Mouse (Mus musculus) T-helper 2 cell (primary cell): Measurements from ENCODE around the gene Gm20388.

Experiments used
- in situ Hi-C: fragments of 300-600 bp; cut with MboI, MseI; formaldehyde crosslinking; loops from one replicate; pipeline ENCODE4 v1.15.1; 2025; ENCODE audit warnings: high pct_unique_total_duplicates

Gene Gm20388

DNA sequence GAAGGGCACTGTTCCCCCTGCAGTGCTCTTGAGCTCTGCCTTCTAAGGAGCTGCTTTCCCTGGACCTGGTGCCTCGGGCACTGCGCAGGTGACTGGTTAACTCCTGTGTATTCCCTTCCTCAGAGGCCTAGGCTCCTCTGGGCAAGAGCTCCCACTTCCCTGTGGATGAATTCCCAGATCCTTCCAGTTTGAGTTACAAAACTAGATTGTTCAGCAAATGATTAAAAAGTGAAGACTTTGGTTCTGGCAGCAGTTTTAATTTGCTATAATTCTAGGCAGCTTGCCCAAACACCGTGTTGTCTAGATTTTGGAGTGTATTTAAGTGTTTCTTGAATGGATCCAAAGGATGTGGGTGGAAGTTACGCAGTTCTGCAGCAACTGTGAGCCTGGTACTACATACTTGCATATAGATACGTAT is 4341.9 kb downstream of the Gm20388 start:
- in situ Hi-C loops = loop anchor here (25.0 kb wide), 2 partner anchors 1240 to 1310 kb away; partner anchors contain the start of gene Sipa1l2

DNA sequence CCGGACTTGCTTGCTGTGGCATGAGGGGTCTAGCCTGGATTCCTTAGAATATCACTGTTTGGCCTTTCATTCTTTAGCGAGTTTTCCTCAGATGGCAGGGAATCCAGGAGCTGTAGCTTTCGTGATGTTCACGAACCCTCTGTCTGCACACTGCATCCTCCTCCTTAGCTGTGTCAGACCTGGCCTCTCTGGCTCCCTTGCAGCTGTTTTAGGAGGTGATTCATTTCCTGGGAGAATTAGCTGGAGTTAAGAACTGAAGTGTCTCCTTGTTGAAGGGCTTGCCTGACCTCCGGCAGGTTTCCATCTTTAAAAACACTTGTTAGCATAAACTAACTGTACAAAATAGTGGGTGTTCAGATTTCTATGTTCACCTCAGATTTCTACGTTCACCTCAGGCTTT is 4343.3 kb downstream of the Gm20388 start:
- in situ Hi-C loops = loop anchor here (25.0 kb wide), 2 partner anchors 1242 to 1308 kb away; partner anchors contain the start of gene Sipa1l2

DNA sequence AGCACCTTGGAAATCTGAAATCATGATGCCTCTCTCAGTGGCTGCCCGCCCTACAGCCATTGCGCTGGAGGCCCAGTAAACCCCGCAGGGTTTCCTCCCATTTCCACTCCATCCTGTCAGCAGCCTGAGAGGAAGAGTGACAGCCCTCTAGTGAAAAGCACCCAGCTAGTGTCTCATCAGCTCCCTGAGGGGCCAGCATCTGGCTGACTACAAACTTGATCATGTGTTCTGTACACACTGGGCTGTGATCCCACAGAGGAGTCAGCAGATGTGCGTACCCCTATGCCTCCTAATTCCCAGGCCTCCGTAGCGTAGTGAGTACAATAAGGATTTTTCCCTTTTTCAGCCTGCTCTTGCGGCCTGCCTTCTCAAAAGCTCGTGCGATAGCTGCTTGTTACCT is 4346.2 kb downstream of the Gm20388 start:
- in situ Hi-C loops = loop anchor here (25.0 kb wide), 2 partner anchors 1245 to 1305 kb away; partner anchors contain the start of gene Sipa1l2

DNA sequence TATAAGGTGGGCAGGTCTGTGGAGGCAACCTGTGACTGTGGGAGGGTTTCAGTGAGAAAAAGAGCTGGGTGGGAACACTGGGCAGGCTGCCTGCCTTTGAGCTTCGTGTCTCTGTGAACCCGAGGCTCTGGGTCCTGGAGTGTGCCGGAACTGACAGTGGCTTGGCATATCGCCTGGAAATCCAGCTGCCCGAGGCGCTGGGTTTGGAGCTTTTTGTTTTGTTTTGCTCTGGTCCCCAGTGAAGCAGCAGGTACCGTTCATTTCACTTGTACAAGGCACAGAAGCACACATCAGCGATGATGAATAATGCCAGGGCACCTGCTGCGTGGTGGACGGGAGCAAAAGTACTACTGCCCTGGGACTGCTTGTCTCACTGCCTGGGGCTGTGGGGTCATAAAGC is 4346.7 kb downstream of the Gm20388 start:
- in situ Hi-C loops = loop anchor here (25.0 kb wide), 2 partner anchors 1245 to 1305 kb away; partner anchors contain the start of gene Sipa1l2

DNA sequence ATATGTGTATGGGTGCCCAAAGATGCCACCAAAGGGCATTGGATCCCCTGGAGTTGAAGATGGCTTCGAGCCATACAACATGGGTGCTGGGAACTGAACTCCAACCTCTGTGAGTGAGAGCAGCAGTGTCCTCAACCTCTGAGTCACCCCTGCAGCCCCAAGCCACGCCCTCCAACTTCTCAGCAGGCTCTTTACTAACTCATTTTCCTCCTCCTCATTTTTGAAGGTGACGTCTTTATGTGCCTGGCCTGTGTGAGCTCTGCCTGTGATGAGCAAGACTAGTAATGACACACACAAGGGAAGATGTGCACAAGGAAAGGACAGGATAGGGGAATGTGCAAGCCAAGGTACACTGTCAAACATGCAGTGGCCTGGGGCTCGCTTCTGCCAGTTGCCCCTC is 4348.5 kb downstream of the Gm20388 start:
- in situ Hi-C loops = loop anchor here (25.0 kb wide), 2 partner anchors 1247 to 1303 kb away; partner anchors contain the start of gene Sipa1l2

DNA sequence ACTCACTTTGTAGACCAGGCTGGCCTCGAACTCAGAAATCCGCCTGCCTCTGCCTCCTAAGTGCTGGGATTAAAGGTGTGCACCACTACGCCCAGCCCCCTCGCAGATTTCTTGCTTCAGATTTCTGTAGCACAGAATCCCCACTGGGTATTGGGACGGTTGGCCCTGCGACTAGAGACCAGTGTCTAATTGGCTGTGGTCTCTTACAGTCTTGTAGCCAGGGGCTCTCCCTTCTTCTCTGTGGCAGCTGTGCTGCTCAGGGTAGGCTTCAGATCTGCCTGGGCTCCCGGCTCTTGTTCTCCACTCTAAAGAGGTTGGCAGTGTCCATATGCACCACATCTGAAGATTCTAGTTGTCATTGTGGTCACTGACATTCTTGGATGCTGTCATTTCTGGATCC is 4349.3 kb downstream of the Gm20388 start:
- in situ Hi-C loops = loop anchor here (25.0 kb wide), 2 partner anchors 1248 to 1302 kb away; partner anchors contain the start of gene Sipa1l2

DNA sequence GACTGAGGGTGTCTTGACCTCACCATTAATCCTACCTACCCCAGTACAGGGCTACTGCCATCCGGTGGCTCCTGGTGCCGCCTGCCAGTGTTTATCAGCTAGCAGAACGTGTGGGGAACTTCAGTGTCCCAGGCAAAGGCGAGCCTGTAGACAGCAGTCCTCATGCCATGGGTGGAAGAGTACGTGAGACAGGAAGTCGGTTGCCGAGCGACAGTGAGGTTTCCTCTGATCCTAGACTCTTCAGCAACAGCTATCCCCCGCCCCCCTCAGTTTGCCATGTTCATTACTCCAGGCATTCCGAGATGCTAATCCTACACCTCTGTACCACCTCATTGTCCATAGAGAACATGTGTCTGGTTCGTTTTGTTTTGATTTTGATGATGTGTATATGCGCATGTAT is 4349.7 kb downstream of the Gm20388 start:
- in situ Hi-C loops = loop anchor here (25.0 kb wide), 2 partner anchors 1248 to 1302 kb away; partner anchors contain the start of gene Sipa1l2

DNA sequence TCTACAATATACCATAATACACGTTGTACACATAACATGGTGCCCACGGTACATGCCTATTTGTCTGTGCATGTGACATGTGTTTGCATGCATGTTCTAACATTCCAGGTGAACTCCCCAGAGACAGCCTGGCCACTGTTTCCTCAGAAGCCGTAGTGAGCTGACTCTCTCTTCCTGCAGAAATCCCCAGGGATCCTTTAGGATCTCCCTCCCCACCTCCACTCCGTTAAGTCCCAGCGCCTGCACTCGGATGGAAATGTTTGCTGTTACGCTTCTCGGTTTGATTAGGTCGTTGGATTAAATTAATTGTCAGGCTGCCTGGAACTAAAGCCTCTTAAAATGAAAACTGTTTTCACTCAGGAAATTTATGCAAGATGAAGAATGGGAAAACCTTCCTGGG is 4352.4 kb downstream of the Gm20388 start:
- in situ Hi-C loops = loop anchor here (25.0 kb wide), 2 partner anchors 1251 to 1299 kb away; partner anchors contain the start of gene Sipa1l2

DNA sequence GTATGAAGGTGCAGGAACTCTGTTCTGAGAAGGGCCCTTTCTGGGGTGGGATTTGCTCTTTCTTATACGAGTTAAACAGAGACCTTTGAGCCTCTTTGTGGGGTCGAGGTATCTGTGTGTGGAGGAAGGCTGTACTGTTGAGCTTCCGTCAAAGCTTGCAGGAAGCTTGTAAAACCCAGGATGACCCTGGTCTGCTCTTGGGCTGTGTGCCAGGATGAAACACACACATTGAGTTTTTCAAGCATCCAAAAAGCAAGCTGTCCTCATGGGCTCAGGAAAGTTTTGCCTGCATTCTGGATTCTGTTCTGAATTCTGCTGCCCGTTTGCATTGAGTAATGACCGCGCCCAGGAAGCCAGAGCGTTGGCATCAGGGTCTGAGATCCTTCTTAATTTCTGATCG is 4353.4 kb downstream of the Gm20388 start:
- in situ Hi-C loops = loop anchor here (25.0 kb wide), 2 partner anchors 1252 to 1298 kb away; partner anchors contain the start of gene Sipa1l2

DNA sequence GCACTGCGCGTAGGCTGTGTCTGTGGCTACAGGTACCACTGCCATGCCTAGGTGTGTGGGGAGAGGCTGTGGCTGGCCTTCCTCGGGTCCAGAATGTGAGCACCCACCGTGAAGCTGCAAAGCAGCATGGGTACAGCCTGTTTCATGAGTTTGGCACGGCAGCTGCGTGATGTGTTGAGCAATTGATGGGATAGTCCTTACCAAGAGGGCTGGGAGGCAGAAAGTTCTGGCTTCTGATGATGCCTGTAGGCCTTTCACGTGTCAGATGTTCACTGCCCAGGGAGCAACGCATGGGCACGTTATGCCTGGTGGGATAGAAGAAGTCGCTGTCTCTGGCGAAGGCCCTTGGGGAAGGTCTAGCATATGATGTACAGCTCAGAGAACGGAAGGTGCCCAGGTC is 4354.0 kb downstream of the Gm20388 start:
- in situ Hi-C loops = loop anchor here (25.0 kb wide), 2 partner anchors 1252 to 1298 kb away; partner anchors contain the start of gene Sipa1l2

DNA sequence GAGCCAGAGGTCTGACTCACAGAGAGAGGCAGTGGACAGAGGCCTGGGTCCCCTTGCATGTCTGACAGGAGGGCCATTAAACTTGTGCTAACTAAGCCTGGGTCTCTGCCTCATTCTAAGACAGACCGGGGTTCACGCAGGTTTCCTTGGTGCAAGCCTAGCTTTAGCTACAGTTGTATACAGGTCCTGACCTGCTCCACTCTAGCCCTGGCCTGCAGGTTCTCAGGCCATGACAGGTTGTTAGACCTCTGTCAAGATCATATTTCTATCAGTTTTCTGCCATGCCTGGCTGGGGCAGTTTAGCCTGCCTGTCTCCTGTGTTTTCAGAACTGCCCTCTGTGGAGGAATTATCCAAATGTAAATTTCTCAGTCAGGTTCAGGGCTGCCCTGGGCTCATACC is 4354.5 kb downstream of the Gm20388 start:
- in situ Hi-C loops = loop anchor here (25.0 kb wide), 2 partner anchors 1253 to 1297 kb away; partner anchors contain the start of gene Sipa1l2

DNA sequence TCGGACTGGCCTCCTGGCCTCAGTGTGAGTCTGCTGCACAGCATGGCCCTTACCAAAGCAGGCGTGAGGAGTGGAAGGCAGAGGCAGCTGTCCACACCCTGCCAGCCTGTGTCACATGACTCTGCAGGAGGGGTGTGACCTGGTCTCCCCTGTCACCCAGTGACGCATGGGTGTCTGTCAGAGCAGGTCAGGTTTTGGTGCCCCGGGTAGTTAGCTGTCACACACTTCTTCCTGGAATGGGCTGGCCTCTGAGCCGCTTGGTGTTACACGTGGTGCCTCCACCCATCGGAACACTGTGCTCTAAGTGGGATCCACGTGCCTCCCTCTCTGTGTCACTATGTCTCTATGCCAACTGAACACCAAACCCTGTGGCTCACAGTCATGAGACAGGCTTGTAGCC is 4355.2 kb downstream of the Gm20388 start:
- in situ Hi-C loops = loop anchor here (25.0 kb wide), 2 partner anchors 1253 to 1297 kb away; partner anchors contain the start of gene Sipa1l2

DNA sequence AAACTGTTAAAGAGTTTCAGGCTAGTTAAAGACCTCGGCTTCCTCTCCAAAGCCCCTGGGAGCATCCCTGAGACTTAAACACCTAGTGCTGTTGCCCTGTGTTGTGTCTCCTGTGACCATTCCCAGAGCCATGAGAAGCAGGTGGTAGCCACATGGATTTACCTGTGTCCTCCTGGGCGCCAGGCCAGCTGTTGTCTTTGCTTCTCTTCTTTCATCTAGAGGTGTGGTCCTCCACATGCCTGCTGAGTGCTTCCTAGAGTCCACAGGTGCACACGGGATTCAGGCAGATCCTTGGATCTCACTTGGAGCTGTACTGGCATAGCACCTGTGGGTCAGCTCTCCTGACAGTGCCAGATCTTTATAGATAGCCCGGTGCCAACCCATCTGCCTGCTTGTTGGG is 4356.6 kb downstream of the Gm20388 start:
- in situ Hi-C loops = loop anchor here (25.0 kb wide), 2 partner anchors 1255 to 1295 kb away; partner anchors contain the start of gene Sipa1l2

DNA sequence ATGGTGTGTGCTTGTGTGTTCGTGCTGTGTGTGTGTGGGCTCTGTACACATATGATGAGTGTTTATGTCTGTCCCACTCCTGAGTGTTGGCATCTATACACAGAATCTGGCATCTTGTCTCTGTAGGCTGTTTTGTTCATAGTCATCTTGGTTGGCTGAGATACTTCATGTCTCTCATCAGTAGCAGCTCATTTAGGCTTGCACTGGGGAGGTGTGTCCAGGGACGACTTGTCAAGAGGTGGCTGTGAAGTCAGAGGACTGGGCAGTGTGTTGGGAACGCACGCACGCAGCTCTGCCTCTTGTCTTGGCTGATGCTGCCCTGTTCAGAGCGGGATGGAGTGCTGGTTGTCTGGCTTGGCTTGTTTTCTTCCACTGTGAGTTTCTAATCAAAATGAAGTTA is 4359.9 kb downstream of the Gm20388 start:
- in situ Hi-C loops = loop anchor here (25.0 kb wide), 2 partner anchors 1258 to 1292 kb away; partner anchors contain the start of gene Sipa1l2

DNA sequence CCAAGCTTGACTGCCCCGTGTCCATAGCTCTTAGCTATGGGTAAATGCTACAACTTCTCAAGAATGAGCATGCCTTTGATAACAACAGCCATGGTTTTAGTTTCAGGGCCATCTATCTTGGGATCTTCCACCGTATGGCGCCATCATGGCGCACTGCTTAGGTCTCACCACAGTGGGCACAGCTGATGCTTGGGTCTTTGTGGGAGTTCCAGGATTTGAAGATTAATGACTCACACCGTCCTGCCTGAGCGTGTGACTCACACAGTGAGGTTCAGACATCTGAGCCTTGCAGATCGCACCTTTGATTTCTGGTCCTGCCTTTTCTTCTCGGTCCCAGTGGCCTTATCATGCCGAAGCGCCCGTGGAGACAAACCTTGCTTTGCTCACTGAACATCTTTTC is 4360.3 kb downstream of the Gm20388 start:
- in situ Hi-C loops = loop anchor here (25.0 kb wide), 2 partner anchors 1259 to 1291 kb away; partner anchors contain the start of gene Sipa1l2

DNA sequence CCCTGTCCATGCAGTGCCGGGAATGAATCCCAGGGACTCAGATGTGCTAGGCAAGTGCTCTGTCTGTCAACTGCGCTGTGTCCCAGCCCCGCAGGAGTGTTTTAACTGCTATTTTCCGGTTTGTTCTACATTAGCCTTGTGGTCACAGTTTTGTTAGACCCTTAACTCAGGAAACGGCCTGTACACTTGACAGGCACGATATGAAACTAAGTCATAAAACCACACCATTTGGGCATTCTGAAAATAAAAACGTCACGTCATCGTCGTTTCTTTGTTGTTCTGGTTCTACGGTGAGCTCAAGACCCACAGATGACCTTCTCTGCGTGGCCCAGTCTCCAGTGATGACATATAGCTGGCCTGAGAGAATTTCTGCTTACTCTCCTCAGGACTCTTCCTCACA is 4360.9 kb downstream of the Gm20388 start:
- in situ Hi-C loops = loop anchor here (25.0 kb wide), 2 partner anchors 1259 to 1291 kb away; partner anchors contain the start of gene Sipa1l2

DNA sequence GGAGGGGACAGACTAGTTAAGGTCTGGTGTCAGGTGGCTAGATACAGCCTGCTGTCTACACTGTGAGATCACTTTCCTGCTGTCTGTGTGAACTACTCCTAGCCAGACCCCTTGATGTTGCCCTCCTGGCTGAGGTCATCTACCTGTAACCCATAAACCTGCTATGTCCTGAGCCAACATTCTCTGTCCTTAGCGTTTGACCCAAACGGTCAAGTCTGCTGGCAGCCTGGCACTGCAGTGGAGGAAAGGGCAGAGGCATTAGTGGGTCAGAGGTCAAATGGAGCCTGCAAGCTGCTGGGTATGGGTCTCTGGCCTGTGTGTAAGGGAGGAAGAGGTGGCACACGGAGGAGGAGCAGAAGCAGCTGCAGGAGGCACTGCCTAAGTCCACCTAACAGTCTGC is 4362.2 kb downstream of the Gm20388 start:
- in situ Hi-C loops = loop anchor here (25.0 kb wide), 2 partner anchors 1260 to 1290 kb away; partner anchors contain the start of gene Sipa1l2

DNA sequence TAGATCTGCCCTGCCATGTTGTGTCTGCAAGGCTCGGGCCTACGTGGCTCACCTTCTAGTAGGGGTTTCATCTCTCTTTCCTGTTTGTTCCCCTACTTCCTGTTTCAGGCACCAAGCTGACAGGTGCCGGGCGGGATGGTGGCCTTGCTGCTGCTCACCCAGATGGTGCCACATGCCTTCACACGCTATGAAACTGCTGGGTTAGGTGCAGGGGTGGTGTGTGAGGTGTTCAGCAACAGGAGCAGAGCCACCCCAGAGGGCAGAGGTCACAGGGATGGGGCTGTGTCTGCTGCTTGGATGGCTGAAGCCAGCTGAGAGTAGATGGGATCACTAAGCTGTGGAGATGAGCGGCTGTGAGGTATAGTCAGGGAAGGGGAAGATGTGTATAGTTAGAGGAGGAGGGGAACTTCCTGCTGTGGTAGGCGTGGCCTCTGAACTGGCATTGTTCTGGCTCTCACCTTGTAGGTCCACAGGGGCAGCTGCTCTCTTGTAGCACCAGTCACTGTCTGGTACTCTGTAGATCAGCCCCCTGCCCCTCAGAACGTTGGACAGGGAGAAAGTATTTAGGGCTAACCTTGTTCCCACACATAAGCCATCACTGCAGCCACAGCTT is 4363.1 kb downstream of the Gm20388 start:
- in situ Hi-C loops = loop anchor here (25.0 kb wide), 2 partner anchors 1261 to 1289 kb away; partner anchors contain the start of gene Sipa1l2

DNA sequence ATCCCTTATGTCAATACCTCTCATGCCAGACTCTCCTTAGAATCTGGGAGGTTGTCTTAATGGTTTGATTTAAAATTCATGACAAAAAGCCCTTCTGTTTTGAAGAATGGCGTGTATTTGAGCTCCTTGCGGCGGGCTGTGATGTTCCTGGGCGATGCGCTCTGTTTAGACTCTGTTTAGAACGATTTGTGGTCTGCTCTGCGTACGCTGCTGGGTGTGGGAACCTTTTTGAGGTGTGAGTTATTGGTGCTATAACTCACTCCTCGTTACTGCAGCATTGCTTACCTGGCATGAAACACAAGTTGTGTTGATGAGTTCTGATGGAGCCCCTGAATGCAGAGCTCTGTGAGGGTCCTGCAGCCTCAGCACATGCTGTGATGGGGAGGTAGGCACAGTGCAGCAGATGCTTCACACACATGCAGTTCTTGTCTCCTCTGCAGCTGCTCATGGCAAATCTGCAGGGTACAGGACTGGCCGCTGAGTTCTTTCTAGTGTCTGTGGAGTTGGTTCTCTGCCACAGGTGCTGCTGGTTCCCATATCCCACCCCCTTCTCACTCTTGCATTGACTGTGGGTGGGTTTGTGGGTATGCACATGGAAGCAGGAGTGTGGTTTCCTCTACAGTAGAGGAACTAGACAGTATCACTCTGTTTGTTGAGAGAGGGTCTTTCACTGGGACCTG is 4363.9 kb downstream of the Gm20388 start:
- in situ Hi-C loops = loop anchor here (25.0 kb wide), 2 partner anchors 1262 to 1288 kb away; partner anchors contain the start of gene Sipa1l2

DNA sequence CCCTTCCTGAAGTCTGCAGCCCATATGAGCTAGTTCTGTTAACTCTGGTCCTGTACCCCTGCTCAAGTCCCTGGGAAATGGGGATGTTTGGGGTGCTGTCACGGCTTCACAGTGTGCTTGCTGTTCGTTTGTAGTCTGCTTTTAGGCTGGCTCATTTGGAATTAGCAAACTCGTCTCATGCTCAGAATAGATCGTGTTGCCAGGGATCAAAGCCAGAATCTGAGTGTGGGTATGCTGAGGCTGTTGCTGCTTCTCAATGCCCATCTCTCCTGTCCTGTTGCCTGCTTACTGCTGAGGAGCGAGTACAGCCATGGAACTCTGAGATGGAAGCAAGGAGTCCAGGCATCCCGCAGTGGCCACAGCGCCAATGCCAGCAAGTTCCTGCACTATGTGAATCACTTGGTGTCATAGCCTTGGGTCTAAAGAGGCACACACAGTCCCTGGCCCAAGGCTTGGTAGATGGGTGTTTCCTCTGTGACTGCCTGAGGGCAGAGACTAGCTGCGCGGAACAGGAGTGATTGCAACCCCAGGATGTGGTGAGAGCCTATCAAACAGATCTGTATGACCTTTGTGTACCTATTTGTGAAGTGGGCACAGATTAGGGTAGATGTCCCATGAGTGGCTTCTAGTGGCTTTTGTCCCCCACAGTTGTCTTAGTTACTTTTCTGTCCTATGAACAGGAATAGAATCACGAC is 4364.9 kb downstream of the Gm20388 start:
- in situ Hi-C loops = no loop called here
